Mouse (Mus musculus) heart, postnatal 0 days (tissue): ENCODE results near the gene Acad12. TPM values are rescaled to one million over a fixed set of nuclear protein-coding genes. Genes with fewer than 3 reads are reported as not detected.
"Not testable (repeated sequence)": the region's sequence is repeated elsewhere in the genome, so short reads cannot be mapped to it uniquely, and the experiment has no call there.

ENCODE experiments used
- ATAC-seq: fragments of 200-750 bp; cut with Nextera tagmentation; 2 replicates; pipeline ENCODE4 v1.8.0; 2017; ENCODE audit warnings: low read depth, moderate number of reproducible peaks, moderate library complexity; ENCODE audit not compliant: insufficient read depth
- DNase-seq: peaks from one replicate; pipeline ENCODE4 v3.0.0-alpha.2; 2016; ENCODE audit warnings: low spot score
- H3K27ac ChIP-seq: fragments of 300-500 bp; sonication (generic); 2 replicates; pipeline ENCODE4 v1.5.1; 2014; ENCODE audit warnings: low read depth, mild to moderate bottlenecking
- H3K27me3 ChIP-seq: fragments of 300-500 bp; sonication (generic); 2 replicates; pipeline ENCODE4 v1.6.1; 2014; ENCODE audit warnings: low read length, mixed read lengths; ENCODE audit not compliant: control insufficient read depth, insufficient read depth
- H3K36me3 ChIP-seq: fragments of 300-500 bp; sonication (generic); replicated peaks from 2 replicates; pipeline ENCODE4 v1.6.1; 2014; ENCODE audit warnings: low read length, mixed read lengths; ENCODE audit not compliant: control insufficient read depth, insufficient read depth
- H3K4me1 ChIP-seq: fragments of 300-500 bp; sonication (generic); 2 replicates; pipeline ENCODE4 v1.6.1; 2014; ENCODE audit warnings: antibody characterized with exemption; ENCODE audit not compliant: control insufficient read depth, insufficient read depth
- H3K4me2 ChIP-seq: fragments of 300-500 bp; sonication (generic); 2 replicates; pipeline ENCODE4 v1.6.1; 2014; ENCODE audit warnings: low read depth, mild to moderate bottlenecking, low read length, moderate library complexity
- H3K4me3 ChIP-seq: fragments of 300-500 bp; sonication (generic); 2 replicates; pipeline ENCODE4 v1.5.1; 2014; ENCODE audit warnings: low read depth, low read length
- H3K9ac ChIP-seq: fragments of 300-500 bp; sonication (generic); replicated peaks from 2 replicates; pipeline ENCODE4 v1.6.1; 2014; ENCODE audit warnings: low read depth, low read length, mixed read lengths
- H3K9me3 ChIP-seq: fragments of 300-500 bp; sonication (generic); replicated peaks from 2 replicates; pipeline ENCODE4 v1.6.1; 2016; ENCODE audit warnings: low read length; ENCODE audit not compliant: control insufficient read depth
- CTCF ChIP-seq: IDR thresholded peaks from 2 replicates; pipeline ENCODE4 v1.5.1; 2016; ENCODE audit warnings: antibody characterized with exemption, control low read depth, low read depth
- EP300 ChIP-seq: IDR thresholded peaks from 2 replicates; pipeline ENCODE4 v1.6.1; 2016; ENCODE audit warnings: antibody characterized with exemption, low read depth
- WGBS: fragments of 180-500 bp; shearing (Covaris S2); extraction: QIAGEN DNeasy Blood & Tissue Kit; methylation state at CpG from one replicate; pipeline ENCODE4 v1.1.7; 2014; 5-methylcytosine and 5-hydroxymethylcytosine counted together
- polyA plus RNA-seq: library from polyadenylated mRNA; unstranded; fragments of >200 nt; fragmentation: Nextera tagmentation; extraction: Ambion mirVana; gene quantifications from 2 replicates; pipeline ENCODE4 v1.2.1, GENCODE M21; 2015
- total RNA-seq: library from RNA; depleted of rRNA; stranded (reverse); fragments of >200 nt; gene quantifications from 2 replicates; pipeline ENCODE4 v1.2.3, GENCODE M21; 2014; ENCODE audit warnings: low replicate concordance

The Acad12 gene
- total and polyA plus RNA-seq, 2 experiments from 2014 or later: 6.9 to 12.3 TPM

- H3K4me1 ChIP-seq: not testable (repeated sequence)
- 60% methylated on average over 7 of the region's 8 CpGs for WGBS
Measured at GRCm38 (mm10) chr5:121609556-121610135, 9.1 kb downstream of the Acad12 start.

GRCm38 (mm10) chr5:121606151-121606550 lies 12.6 kb downstream of the Acad12 start:
- no peaks in the 10 kb centered on the region for H3K36me3 ChIP-seq
- WGBS: 0% methylated on average over 2 of the region's 2 CpGs
- no peak overlapping the region for H3K9ac ChIP-seq
- no peak overlapping the region for H3K4me3 ChIP-seq
- H3K27ac ChIP-seq: no peak overlapping the region
- no peak for ATAC-seq
- H3K4me2 ChIP-seq: no peak overlapping the region
- TF ChIP-seq EP300 (no peak), CTCF (peak; percentile 83)
- H3K4me1 ChIP-seq: no peaks in the 10 kb centered on the region
- H3K9me3 ChIP-seq: no peaks in the 10 kb centered on the region
- H3K27me3 ChIP-seq: no peaks in the 10 kb centered on the region
- no peak for DNase-seq

More at GRCm38 (mm10) chr5:121609556-121610135, 9.1 kb downstream of the Acad12 start:
- peak; percentile 12; the same call in 1 of the 2 replicates for TF ChIP-seq CTCF
- H3K4me3 ChIP-seq, ATAC-seq, DNase-seq, H3K4me2 ChIP-seq, H3K27ac ChIP-seq, H3K9me3 ChIP-seq, H3K9ac ChIP-seq, H3K36me3 ChIP-seq, H3K27me3 ChIP-seq: not testable (repeated sequence)

GRCm38 (mm10) chr5:121603815-121604214 lies 14.9 kb downstream of the Acad12 start:
- H3K9ac ChIP-seq, H3K4me1 ChIP-seq, H3K36me3 ChIP-seq, H3K4me2 ChIP-seq, H3K27me3 ChIP-seq, ATAC-seq, H3K9me3 ChIP-seq, H3K4me3 ChIP-seq, DNase-seq, H3K27ac ChIP-seq: not testable (repeated sequence)
- 65% methylated on average over 1 of the region's 1 CpGs for WGBS

- no peaks in the 10 kb centered on the region for H3K9me3 ChIP-seq
- H3K4me3 ChIP-seq: no peak overlapping the region
- H3K4me2 ChIP-seq: no peak overlapping the region
- ATAC-seq (peak; percentile 62), DNase-seq (peak; percentile 79)
- no peaks in the 10 kb centered on the region for H3K4me1 ChIP-seq
- WGBS: 32% methylated on average over 9 of the region's 9 CpGs
- no peaks in the 10 kb centered on the region for H3K36me3 ChIP-seq
- TF ChIP-seq EP300 (no peak), CTCF (peak; percentile 99)
- H3K27me3 ChIP-seq: no peaks in the 10 kb centered on the region
- H3K9ac ChIP-seq: no peak overlapping the region
- H3K27ac ChIP-seq: no peak overlapping the region
Measured at GRCm38 (mm10) chr5:121601547-121602299, 17.0 kb downstream of the Acad12 start.

DNA sequence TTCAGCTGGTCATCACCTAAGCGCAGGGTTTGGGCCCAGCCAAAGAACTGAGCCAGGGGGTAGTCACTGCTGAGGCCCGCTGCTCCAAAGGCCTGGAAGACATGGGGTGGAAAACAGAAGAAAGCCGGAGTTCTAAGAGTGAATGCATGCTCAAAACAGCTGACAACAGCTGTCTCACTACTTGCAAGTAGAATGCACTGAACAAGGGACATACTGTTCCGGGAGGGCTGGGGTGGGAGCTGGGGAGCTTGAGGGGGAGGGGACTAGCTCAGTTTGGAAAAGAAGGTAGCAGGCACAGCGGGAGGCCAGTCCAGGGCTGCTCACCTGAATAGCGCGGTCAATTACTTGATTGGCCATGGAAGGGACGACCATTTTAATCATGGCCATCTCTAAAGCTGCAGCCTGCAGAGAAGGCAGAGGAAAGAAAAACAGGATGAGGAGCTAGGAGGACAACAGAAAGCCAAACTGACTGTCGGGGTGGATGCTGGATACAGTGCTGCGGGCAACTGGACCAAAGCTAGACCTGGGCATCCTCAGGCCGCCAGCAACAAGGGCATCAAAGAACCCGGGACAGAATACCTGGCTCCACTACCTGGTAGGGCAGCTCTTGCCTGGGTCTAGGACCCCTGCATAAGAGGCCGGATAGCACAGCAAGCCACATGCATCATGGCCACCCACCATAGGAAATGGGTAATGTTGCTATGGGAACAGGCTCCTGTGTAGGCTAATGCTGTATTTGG lies 19.7 kb downstream of the Acad12 start:
- Histone ChIP-seq H3K9ac (no peak overlapping the region), H3K4me2 (no peak overlapping the region), H3K27ac (peak overlapping the region; percentile 55), H3K36me3 (no peaks in the 10 kb centered on the region), H3K4me1 (peaks cover 13% of the 10 kb centered on the region), H3K27me3 (no peaks in the 10 kb centered on the region), H3K4me3 (no peak overlapping the region), H3K9me3 (no peaks in the 10 kb centered on the region)
- 69% methylated on average over 13 of the region's 13 CpGs for WGBS
- ATAC-seq (peak; percentile 26; the same call in 1 of the 2 replicates), DNase-seq (no peak)
- no peak for TF ChIP-seq CTCF
- no peak for TF ChIP-seq EP300
